Mouse (Mus musculus) brown adipose tissue, adult 24 weeks (tissue): ENCODE measurements around the gene Pcbp4. TPM values are rescaled to one million over a fixed set of nuclear protein-coding genes. Genes with fewer than 3 reads are reported as not detected.

Source experiments
- H3K27ac ChIP-seq: fragments of 200-500 bp; replicated peaks from 2 replicates; pipeline ENCODE4 v1.5.1; 2012; ENCODE audit warnings: low read depth, mild to moderate bottlenecking, low read length
- H3K4me1 ChIP-seq: fragments of 200-500 bp; 2 replicates; pipeline ENCODE4 v1.6.1; 2012; ENCODE audit warnings: low read length, mixed read lengths; ENCODE audit not compliant: control insufficient read depth, insufficient read depth, insufficient read length
- H3K4me3 ChIP-seq: fragments of 200-500 bp; 2 replicates; pipeline ENCODE4 v1.5.1; 2012; ENCODE audit warnings: low read depth, mild to moderate bottlenecking, low read length, moderate library complexity; ENCODE audit not compliant: insufficient read depth
- polyA plus RNA-seq: library from polyadenylated mRNA; stranded (reverse); fragments of >200 nt; gene quantifications from 2 replicates; pipeline ENCODE4 v1.2.4, GENCODE M21; 2012; ENCODE audit not compliant: missing spikeins, insufficient read depth, insufficient read length

Gene Pcbp4
- polyA plus RNA-seq, 1 experiment: 12.8 TPM

- H3K27ac ChIP-seq: no peak within 1 kb of the TSS
- peak within 1 kb of the TSS; percentile 75 for H3K4me3 ChIP-seq
- H3K4me1 ChIP-seq: no peaks in the 10 kb centered on the region; the same call in 1 of the 2 replicates
Measured at GRCm38 (mm10) chr9:106465571-106466200, 12.6 kb downstream of the Pcbp4 start, which contains the start of gene Gpr62. Gene Gpr62 (minus strand): TSS chr9:106465938.

- Histone ChIP-seq H3K4me3 (no peak overlapping the region), H3K27ac (no peak overlapping the region)
Measured at GRCm38 (mm10) chr9:106466721-106467120, 13.6 kb downstream of the Pcbp4 start.

GRCm38 (mm10) chr9:106467746-106468145 is 14.7 kb downstream of the Pcbp4 start:
- no peak overlapping the region for H3K27ac ChIP-seq
- H3K4me1 ChIP-seq: no peaks in the 10 kb centered on the region; the same call in 1 of the 2 replicates
- no peak overlapping the region for H3K4me3 ChIP-seq

More at GRCm38 (mm10) chr9:106466721-106467120, 13.6 kb downstream of the Pcbp4 start:
- no peaks in the 10 kb centered on the region; the same call in 1 of the 2 replicates for H3K4me1 ChIP-seq

- Histone ChIP-seq H3K4me1 (no peaks in the 10 kb centered on the region; the same call in none of the 2 replicates), H3K4me3 (no peak overlapping the region), H3K27ac (no peak overlapping the region)
Measured at GRCm38 (mm10) chr9:106469317-106469716, 16.2 kb downstream of the Pcbp4 start.

- H3K4me3 ChIP-seq: no peak overlapping the region
Measured at GRCm38 (mm10) chr9:106469776-106470175, 16.7 kb downstream of the Pcbp4 start.

GRCm38 (mm10) chr9:106470991-106471750 is 18.1 kb downstream of the Pcbp4 start:
- Histone ChIP-seq H3K27ac (peak overlapping the region; percentile 24; the same call in 1 of the 2 replicates), H3K4me3 (peak overlapping the region; percentile 13; the same call in 1 of the 2 replicates), H3K4me1 (peaks cover 4% of the 10 kb centered on the region)

More at GRCm38 (mm10) chr9:106469776-106470175, 16.7 kb downstream of the Pcbp4 start:
- Histone ChIP-seq H3K4me1 (no peaks in the 10 kb centered on the region; the same call in none of the 2 replicates), H3K27ac (no peak overlapping the region)

- H3K4me1 ChIP-seq: peaks cover 4% of the 10 kb centered on the region
- peak overlapping the region; percentile 13; the same call in 1 of the 2 replicates for H3K4me3 ChIP-seq
- H3K27ac ChIP-seq: peak overlapping the region; percentile 60
Measured at GRCm38 (mm10) chr9:106471892-106472291, 18.8 kb downstream of the Pcbp4 start.

- H3K4me1 ChIP-seq: peaks cover 4% of the 10 kb centered on the region
- H3K4me3 ChIP-seq: no peak overlapping the region
- H3K27ac ChIP-seq: peak overlapping the region; percentile 60
Measured at GRCm38 (mm10) chr9:106472321-106472720, 19.2 kb downstream of the Pcbp4 start.

- Histone ChIP-seq H3K27ac (no peak overlapping the region), H3K4me3 (no peak overlapping the region), H3K4me1 (peaks cover 9% of the 10 kb centered on the region)
Measured at GRCm38 (mm10) chr9:106473081-106473752, 20.1 kb downstream of the Pcbp4 start.

- Histone ChIP-seq H3K4me3 (no peak overlapping the region), H3K27ac (no peak overlapping the region), H3K4me1 (peaks cover 9% of the 10 kb centered on the region)
Measured at GRCm38 (mm10) chr9:106473753-106474105, 20.6 kb downstream of the Pcbp4 start.

- Histone ChIP-seq H3K4me1 (peaks cover 9% of the 10 kb centered on the region), H3K4me3 (0 out of 2 replicates have a peak overlapping the region, but pooled peaks have one; percentile 16), H3K27ac (no peak overlapping the region)
Measured at GRCm38 (mm10) chr9:106474456-106474855, 21.4 kb downstream of the Pcbp4 start.

- Histone ChIP-seq H3K27ac (peak overlapping the region; percentile 92), H3K4me1 (peaks cover 9% of the 10 kb centered on the region), H3K4me3 (peak overlapping the region; percentile 70)
Measured at GRCm38 (mm10) chr9:106475046-106475445, 22.0 kb downstream of the Pcbp4 start.

GRCm38 (mm10) chr9:106475663-106476001 is 22.5 kb downstream of the Pcbp4 start, which contains the start of gene Rrp9:
Gene Rrp9 (plus strand): TSS chr9:106475963.
- peak within 1 kb of the TSS; percentile 70 for H3K4me3 ChIP-seq
- H3K27ac ChIP-seq: peak within 1 kb of the TSS; percentile 92
- peaks cover 9% of the 10 kb centered on the region for H3K4me1 ChIP-seq

GRCm38 (mm10) chr9:106476002-106476923 is 23.2 kb downstream of the Pcbp4 start:
- Histone ChIP-seq H3K4me3 (peak overlapping the region; percentile 70), H3K4me1 (peaks cover 9% of the 10 kb centered on the region), H3K27ac (peak overlapping the region; percentile 92)
